Mouse (Mus musculus): ENCODE data around the gene Rundc1. TPM values are rescaled to one million over a fixed set of nuclear protein-coding genes. Genes with fewer than 3 reads are reported as not detected.
"Not testable (repeated sequence)": the region's sequence is repeated elsewhere in the genome, so short reads cannot be mapped to it uniquely, and the experiment has no call there.

Gene Rundc1
- polyA plus RNA-seq, 1 experiment from 2014 or later: 24.5 TPM

GRCm38 (mm10) chr11:101466552-101466950, 41.7 kb downstream of the Rundc1 start:
- Histone ChIP-seq H3K4me3 (ENCODE audit: low read depth, low read length) (peak overlapping the region; percentile 72), H3K4me1 (replicated peaks; ENCODE audit: control insufficient read depth, insufficient read depth, low read length) (peaks cover 22% of the 10 kb centered on the region), H3K4me2 (ENCODE audit: low read depth, low read length, severe bottlenecking) (peak overlapping the region; percentile 96; the same call in 1 of the 2 replicates)
- DNase-seq (ENCODE audit: low spot score); H3K27me3 ChIP-seq (ENCODE audit: control insufficient read depth, insufficient read depth, low read length); H3K27ac ChIP-seq (ENCODE audit: low read depth, low read length); H3K9ac ChIP-seq (ENCODE audit: low read length); H3K36me3 ChIP-seq (ENCODE audit: control insufficient read depth, insufficient read depth, low read length); ATAC-seq (replicated peaks; ENCODE audit: low FRiP score); H3K9me3 ChIP-seq (ENCODE audit: control insufficient read depth, low read length): not testable (repeated sequence)
- WGBS: 63% methylated on average over 5 of the region's 5 CpGs

- Histone ChIP-seq H3K27me3 (ENCODE audit: control insufficient read depth, insufficient read depth, low read length) (no peaks in the 10 kb centered on the region), H3K4me1 (replicated peaks; ENCODE audit: control insufficient read depth, insufficient read depth, low read length) (peaks cover 20% of the 10 kb centered on the region), H3K36me3 (ENCODE audit: control insufficient read depth, insufficient read depth, low read length) (no peaks in the 10 kb centered on the region), H3K4me2 (ENCODE audit: low read depth, low read length, severe bottlenecking) (peak overlapping the region; percentile 63), H3K9ac (ENCODE audit: low read length) (peak overlapping the region; percentile 89), H3K4me3 (ENCODE audit: low read depth, low read length) (peak overlapping the region; percentile 78), H3K27ac (ENCODE audit: low read depth, low read length) (peak overlapping the region; percentile 71), H3K9me3 (ENCODE audit: control insufficient read depth, low read length) (no peaks in the 10 kb centered on the region)
- DNase-seq (ENCODE audit: low spot score): peak; percentile 93
- WGBS: under 1% methylated on average over 50 of the region's 54 CpGs
- peak; percentile 72 for ATAC-seq (replicated peaks; ENCODE audit: low FRiP score)
Observed at GRCm38 (mm10) chr11:101467477-101468262, 42.8 kb downstream of the Rundc1 start.

GRCm38 (mm10) chr11:101468263-101468688, 43.4 kb downstream of the Rundc1 start:
- DNase-seq (ENCODE audit: low spot score) (no peak), ATAC-seq (replicated peaks; ENCODE audit: low FRiP score) (peak; percentile 55; the same call in 1 of the 2 replicates)
- Histone ChIP-seq H3K4me3 (ENCODE audit: low read depth, low read length) (peak overlapping the region; percentile 78), H3K4me1 (replicated peaks; ENCODE audit: control insufficient read depth, insufficient read depth, low read length) (peaks cover 15% of the 10 kb centered on the region), H3K36me3 (ENCODE audit: control insufficient read depth, insufficient read depth, low read length) (no peaks in the 10 kb centered on the region), H3K9me3 (ENCODE audit: control insufficient read depth, low read length) (no peaks in the 10 kb centered on the region), H3K27ac (ENCODE audit: low read depth, low read length) (peak overlapping the region; percentile 71), H3K4me2 (ENCODE audit: low read depth, low read length, severe bottlenecking) (peak overlapping the region; percentile 63), H3K27me3 (ENCODE audit: control insufficient read depth, insufficient read depth, low read length) (no peaks in the 10 kb centered on the region), H3K9ac (ENCODE audit: low read length) (peak overlapping the region; percentile 89)
- WGBS: under 1% methylated on average over 30 of the region's 31 CpGs

- Histone ChIP-seq H3K27ac (ENCODE audit: low read depth, low read length) (peak overlapping the region; percentile 71; the same call in 1 of the 2 replicates), H3K4me3 (ENCODE audit: low read depth, low read length) (peak overlapping the region; percentile 78), H3K27me3 (ENCODE audit: control insufficient read depth, insufficient read depth, low read length) (no peaks in the 10 kb centered on the region), H3K9me3 (ENCODE audit: control insufficient read depth, low read length) (no peaks in the 10 kb centered on the region), H3K4me2 (ENCODE audit: low read depth, low read length, severe bottlenecking) (peak overlapping the region; percentile 63), H3K36me3 (ENCODE audit: control insufficient read depth, insufficient read depth, low read length) (no peaks in the 10 kb centered on the region), H3K4me1 (replicated peaks; ENCODE audit: control insufficient read depth, insufficient read depth, low read length) (peaks cover 12% of the 10 kb centered on the region), H3K9ac (ENCODE audit: low read length) (peak overlapping the region; percentile 89)
- DNase-seq (ENCODE audit: low spot score) (no peak), ATAC-seq (replicated peaks; ENCODE audit: low FRiP score) (no peak)
- WGBS: 5% methylated on average over 13 of the region's 13 CpGs
Observed at GRCm38 (mm10) chr11:101468731-101469130, 43.8 kb downstream of the Rundc1 start.

GRCm38 (mm10) chr11:101469155-101469554, 44.3 kb downstream of the Rundc1 start:
- peaks cover 9% of the 10 kb centered on the region; the same call in 1 of the 2 replicates for H3K4me1 ChIP-seq (replicated peaks; ENCODE audit: control insufficient read depth, insufficient read depth, low read length)
- H3K27me3 ChIP-seq (ENCODE audit: control insufficient read depth, insufficient read depth, low read length): no peaks in the 10 kb centered on the region
- H3K4me3 ChIP-seq (ENCODE audit: low read depth, low read length): peak overlapping the region; percentile 78
- no peak overlapping the region for H3K27ac ChIP-seq (ENCODE audit: low read depth, low read length)
- H3K9me3 ChIP-seq (ENCODE audit: control insufficient read depth, low read length): no peaks in the 10 kb centered on the region
- H3K4me2 ChIP-seq (ENCODE audit: low read depth, low read length, severe bottlenecking): peak overlapping the region; percentile 63
- H3K9ac ChIP-seq (ENCODE audit: low read length): peak overlapping the region; percentile 89
- WGBS: 70% methylated on average over 4 of the region's 4 CpGs
- H3K36me3 ChIP-seq (ENCODE audit: control insufficient read depth, insufficient read depth, low read length): no peaks in the 10 kb centered on the region
- DNase-seq (ENCODE audit: low spot score): no peak
- no peak for ATAC-seq (replicated peaks; ENCODE audit: low FRiP score)

GRCm38 (mm10) chr11:101470206-101470605, 45.3 kb downstream of the Rundc1 start:
- Histone ChIP-seq H3K9ac (ENCODE audit: low read length) (no peak overlapping the region; the same call in 1 of the 2 replicates), H3K4me1 (replicated peaks; ENCODE audit: control insufficient read depth, insufficient read depth, low read length) (peaks cover 9% of the 10 kb centered on the region; the same call in 1 of the 2 replicates), H3K4me2 (ENCODE audit: low read depth, low read length, severe bottlenecking) (peak overlapping the region; percentile 22; the same call in 1 of the 2 replicates), H3K27ac (ENCODE audit: low read depth, low read length) (no peak overlapping the region), H3K4me3 (ENCODE audit: low read depth, low read length) (peak overlapping the region; percentile 0; the same call in 1 of the 2 replicates), H3K36me3 (ENCODE audit: control insufficient read depth, insufficient read depth, low read length) (no peaks in the 10 kb centered on the region), H3K9me3 (ENCODE audit: control insufficient read depth, low read length) (no peaks in the 10 kb centered on the region), H3K27me3 (ENCODE audit: control insufficient read depth, insufficient read depth, low read length) (no peaks in the 10 kb centered on the region)
- DNase-seq (ENCODE audit: low spot score): no peak
- ATAC-seq (replicated peaks; ENCODE audit: low FRiP score): no peak
- 13% methylated on average over 7 of the region's 7 CpGs for WGBS

GRCm38 (mm10) chr11:101471926-101472325, 47.0 kb downstream of the Rundc1 start:
- no peaks in the 10 kb centered on the region for H3K9me3 ChIP-seq (ENCODE audit: control insufficient read depth, low read length)
- H3K27me3 ChIP-seq (ENCODE audit: control insufficient read depth, insufficient read depth, low read length): no peaks in the 10 kb centered on the region
- no peaks in the 10 kb centered on the region for H3K36me3 ChIP-seq (ENCODE audit: control insufficient read depth, insufficient read depth, low read length)
- H3K4me3 ChIP-seq (ENCODE audit: low read depth, low read length): no peak overlapping the region
- DNase-seq (ENCODE audit: low spot score): no peak
- no peak overlapping the region for H3K4me2 ChIP-seq (ENCODE audit: low read depth, low read length, severe bottlenecking)
- H3K4me1 ChIP-seq (replicated peaks; ENCODE audit: control insufficient read depth, insufficient read depth, low read length): peaks cover 9% of the 10 kb centered on the region; the same call in 1 of the 2 replicates
- ATAC-seq (replicated peaks; ENCODE audit: low FRiP score): no peak
- no peak overlapping the region for H3K27ac ChIP-seq (ENCODE audit: low read depth, low read length)
- WGBS: 75% methylated on average over 3 of the region's 3 CpGs
- no peak overlapping the region for H3K9ac ChIP-seq (ENCODE audit: low read length)

GRCm38 (mm10) chr11:101472336-101472735, 47.5 kb downstream of the Rundc1 start:
- no peak for ATAC-seq (replicated peaks; ENCODE audit: low FRiP score)
- Histone ChIP-seq H3K27ac (ENCODE audit: low read depth, low read length) (no peak overlapping the region), H3K4me3 (ENCODE audit: low read depth, low read length) (no peak overlapping the region), H3K9me3 (ENCODE audit: control insufficient read depth, low read length) (no peaks in the 10 kb centered on the region), H3K4me2 (ENCODE audit: low read depth, low read length, severe bottlenecking) (no peak overlapping the region), H3K27me3 (ENCODE audit: control insufficient read depth, insufficient read depth, low read length) (no peaks in the 10 kb centered on the region), H3K9ac (ENCODE audit: low read length) (no peak overlapping the region), H3K36me3 (ENCODE audit: control insufficient read depth, insufficient read depth, low read length) (no peaks in the 10 kb centered on the region), H3K4me1 (replicated peaks; ENCODE audit: control insufficient read depth, insufficient read depth, low read length) (peaks cover 13% of the 10 kb centered on the region; the same call in 1 of the 2 replicates)
- 57% methylated on average over 7 of the region's 7 CpGs for WGBS
- DNase-seq (ENCODE audit: low spot score): no peak

Measured in forebrain, embryonic 11.5 days (tissue).